Mouse (Mus musculus): ENCODE measurements around the gene Chst8.

- TF ChIP-seq CTCF (IDR thresholded peaks at IDR 0.05; ENCODE audit: low read depth, low read length): no peak
- TF ChIP-seq TAL1 (conservative IDR thresholded peaks at IDR 0.05; ENCODE audit: low read depth, low read length): no peak
- TF ChIP-seq GATA1 (IDR thresholded peaks at IDR 0.05; ENCODE audit: borderline replicate concordance, low read length): no peak
- TF ChIP-seq GATA2 (IDR thresholded peaks at IDR 0.05; ENCODE audit: borderline replicate concordance, low read depth, low read length): no peak
Observed at GRCm38 (mm10) chr7:34639798-34640197, 172.7 kb downstream of the Chst8 start.
